Mouse (Mus musculus): ENCODE results near the gene Asb4. TPM values are rescaled to one million over a fixed set of nuclear protein-coding genes. Genes with fewer than 3 reads are reported as not detected.

Asb4 gene
- total RNA-seq, 2 experiments from 2014 or later: 6.1 to 10.6 TPM

DNA sequence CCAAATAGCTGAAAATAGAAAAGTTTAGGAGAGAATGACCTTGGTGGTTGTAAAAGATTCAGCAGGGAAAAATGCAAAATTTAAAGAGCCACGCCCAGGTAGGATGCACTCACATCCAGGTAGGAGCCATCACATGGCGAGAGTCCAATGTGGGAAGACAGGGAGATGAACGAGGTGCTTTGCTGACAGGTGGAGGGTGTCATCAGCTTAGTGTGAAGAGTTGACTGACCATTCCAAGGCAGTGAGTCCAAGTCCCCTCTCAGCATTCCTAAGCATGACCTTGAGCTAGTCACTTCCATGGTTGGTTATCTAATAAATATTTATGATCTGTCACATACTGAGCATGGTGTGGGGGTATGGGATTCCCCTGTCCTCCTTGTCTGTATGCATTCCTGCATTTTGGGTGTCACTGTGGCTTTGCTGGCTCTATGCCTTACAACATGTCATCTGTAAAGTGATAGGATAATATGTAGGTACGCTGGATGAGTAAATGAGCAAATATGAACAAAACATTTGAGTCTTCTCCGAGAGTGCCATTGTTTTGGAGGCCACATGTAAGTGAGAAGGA, 61.2 kb downstream of the Asb4 start:
- DNase-seq: no peak

DNA sequence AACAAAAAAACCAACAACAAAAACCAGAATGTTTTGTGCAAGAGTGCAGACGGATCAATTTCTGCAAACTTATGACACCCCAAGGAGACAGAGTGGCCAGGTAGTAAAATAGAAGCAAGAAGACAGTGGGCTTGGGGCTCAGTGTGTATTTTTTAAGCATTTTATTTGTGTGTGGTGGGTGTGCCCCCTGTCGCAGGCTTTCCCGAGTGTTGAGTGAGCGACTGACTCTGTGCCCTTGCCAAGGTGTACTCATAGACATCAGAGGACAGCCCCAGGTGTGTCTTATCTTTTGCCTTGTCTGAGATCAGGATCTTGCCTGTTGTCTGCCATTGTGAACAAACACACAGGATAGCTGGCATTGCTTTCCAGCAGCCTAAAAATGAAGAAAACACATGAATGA, 63.8 kb downstream of the Asb4 start:
- DNase-seq: no peak

DNA sequence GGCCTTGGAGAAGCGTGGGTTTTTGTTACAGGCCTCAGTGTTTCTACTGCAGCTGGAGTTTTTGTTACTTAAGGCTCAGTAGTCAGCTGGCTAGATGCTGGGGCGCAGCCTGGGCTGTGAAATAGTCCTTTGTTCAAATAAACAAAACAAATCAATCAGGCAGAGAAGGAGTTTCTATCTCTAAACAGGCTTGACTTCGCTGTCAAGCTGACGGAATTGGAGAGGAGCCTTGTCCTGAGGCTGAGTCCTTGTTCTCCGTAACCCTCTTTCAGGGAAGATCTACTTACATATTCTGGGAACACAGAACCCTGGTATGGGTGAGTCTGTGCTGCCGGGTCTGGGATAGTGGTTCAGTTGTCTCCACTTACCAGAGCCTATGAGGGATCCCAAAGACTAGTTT, 64.4 kb downstream of the Asb4 start:
- DNase-seq: no peak

DNA sequence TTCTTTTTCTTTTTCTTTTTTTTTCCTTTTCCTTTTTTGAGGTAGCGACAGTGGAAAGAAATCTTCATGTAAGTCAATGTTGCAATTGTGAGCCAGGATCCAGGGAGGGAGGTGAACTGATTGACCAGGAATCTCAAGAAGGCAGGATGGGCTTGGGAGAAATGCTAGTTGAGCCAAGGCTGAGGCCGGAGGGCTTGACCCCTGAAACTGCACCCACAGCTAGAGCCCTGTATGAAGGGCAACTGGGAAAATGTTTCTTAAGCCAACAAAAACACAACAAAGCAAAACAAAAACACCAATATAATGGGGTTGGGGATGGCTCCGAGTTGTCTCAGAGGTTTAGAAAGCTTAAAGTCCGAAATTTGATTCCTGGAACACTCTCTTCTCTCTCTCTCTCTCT, 65.2 kb downstream of the Asb4 start:
- no peak for DNase-seq

DNA sequence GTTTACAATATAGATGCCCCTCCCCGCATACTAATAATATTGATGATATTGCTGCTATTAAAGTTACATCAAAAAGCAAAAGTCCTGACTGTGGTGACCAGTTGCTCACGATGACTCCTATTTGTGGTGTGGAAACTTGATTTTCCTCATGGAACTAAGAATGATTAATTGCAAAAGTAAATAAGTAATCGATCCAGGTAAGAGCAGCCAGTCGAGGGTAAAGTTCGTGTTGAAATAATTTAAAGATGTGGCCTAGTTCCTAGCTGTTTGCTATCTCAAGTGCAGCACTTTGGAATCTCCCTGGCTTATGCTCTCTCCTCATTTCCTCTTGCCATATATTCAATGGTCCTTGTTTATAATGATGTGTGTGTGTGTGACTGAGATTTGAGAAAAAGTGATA, 66.7 kb downstream of the Asb4 start:
- DNase-seq: no peak

DNA sequence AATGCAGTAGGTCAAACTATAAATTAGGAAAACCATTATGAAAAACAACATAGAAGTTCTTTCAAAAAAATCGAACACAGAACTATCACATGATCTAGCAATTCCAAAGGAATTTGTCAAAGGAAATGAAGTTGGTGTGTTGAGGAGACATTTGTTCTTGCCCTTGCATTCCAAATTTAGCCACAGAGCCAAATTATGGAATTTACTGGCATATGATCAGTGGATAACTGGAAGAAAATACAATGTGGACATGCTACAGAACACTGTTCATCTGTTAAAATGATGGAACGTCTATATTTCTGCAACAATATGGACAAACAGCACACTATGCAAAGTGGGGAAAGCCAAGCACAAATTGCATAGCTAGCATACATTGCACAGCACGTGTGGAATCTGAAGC, 72.7 kb downstream of the Asb4 start:
- DNase-seq: no peak

DNA sequence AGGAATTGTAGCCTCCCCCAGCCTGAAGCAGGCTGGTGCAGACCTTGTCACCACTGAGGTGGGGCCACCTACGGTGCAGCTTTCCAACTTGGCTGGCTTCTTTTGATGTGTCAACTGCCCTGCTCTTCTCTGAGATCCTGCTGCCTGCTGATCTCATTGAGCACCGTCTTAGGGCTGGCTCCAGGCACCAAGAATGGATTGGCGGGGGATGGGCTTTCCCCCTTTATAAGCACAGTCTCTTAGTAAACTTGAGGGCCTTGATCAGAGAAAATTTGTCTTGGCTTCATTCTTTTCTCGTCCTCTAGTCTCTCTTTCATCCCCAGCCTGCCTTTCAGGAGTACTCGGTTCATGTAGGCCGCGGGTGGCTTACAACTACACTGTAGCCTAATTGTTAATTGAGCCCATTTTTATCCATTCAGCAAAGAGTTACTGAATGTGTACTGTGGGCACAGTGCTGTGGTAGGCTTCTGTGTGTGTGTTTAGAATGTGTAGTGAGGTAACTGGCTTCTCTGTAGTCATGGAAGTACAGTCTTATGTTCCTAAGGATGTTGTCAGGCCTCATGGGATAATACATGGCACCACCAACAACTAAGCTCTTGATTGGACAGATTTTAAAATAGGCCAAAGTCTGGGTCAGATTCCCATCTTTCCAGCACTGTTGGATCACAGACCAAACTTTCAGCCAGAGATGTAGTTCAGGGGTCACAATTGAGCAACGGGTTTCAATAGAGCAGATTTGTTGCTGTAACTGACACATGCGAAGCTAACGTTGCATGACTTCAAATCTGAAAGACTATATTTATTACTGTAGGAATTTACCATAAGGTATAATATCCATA, 87.5 kb downstream of the Asb4 start:
- no peak for DNase-seq

DNA sequence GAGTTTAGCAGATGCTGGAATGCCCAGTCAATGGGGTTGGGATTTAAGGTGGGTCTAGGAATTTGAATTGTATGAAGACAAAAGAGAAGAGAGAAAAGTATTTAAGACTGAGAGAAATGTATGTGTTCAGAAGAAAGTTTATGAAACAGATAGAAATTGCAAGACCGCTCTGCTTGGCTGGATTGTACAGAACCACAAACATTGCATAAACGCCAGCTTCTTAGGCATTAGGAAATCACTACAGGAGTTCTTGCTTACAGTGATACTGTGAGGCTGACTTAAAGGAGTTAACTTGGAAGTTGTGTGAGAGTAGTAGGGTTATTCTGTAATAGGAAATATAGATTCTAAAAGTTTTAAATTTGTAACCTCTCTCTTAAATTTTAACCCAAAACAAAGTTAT, 89.5 kb downstream of the Asb4 start:
- DNase-seq: no peak

DNA sequence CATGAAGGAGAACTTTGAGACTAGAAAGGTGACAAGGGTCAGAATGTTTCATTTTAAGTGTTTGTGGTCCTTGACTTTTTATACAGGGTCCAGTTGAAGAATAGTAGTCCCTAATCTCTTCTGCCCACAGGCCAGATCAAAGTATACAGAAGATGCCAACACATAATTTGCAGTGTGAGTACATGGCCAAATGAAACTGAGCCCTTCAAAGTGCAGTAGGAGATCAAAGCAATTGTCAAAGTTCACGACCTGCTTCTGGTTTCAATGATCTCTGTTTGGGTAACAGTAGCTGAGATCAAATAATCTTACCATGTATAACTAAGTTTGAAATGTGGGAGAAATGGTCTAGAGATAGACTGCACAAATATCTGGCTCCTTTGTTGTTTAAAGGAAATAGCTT, 90.8 kb downstream of the Asb4 start:
- no peak for DNase-seq

DNA sequence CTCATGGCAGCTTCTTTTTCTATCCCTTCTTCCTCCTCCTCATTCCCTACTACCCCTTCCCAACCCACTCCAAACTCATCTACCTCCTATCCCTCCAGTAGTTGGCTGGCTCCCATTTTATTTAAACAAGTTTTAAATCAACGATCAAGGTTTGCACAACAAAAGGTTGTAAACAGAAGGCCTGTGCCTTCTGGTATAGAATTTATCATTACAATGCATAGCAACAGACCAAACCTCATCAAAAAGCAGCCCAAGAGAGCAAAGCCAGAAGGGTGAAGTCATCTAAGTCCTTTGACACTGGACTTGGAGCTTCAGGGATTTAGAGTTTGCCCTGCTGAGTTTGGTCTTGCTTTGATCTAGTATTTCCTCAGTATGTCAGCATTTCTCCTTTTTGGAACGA, 97.9 kb downstream of the Asb4 start:
- DNase-seq: no peak

DNA sequence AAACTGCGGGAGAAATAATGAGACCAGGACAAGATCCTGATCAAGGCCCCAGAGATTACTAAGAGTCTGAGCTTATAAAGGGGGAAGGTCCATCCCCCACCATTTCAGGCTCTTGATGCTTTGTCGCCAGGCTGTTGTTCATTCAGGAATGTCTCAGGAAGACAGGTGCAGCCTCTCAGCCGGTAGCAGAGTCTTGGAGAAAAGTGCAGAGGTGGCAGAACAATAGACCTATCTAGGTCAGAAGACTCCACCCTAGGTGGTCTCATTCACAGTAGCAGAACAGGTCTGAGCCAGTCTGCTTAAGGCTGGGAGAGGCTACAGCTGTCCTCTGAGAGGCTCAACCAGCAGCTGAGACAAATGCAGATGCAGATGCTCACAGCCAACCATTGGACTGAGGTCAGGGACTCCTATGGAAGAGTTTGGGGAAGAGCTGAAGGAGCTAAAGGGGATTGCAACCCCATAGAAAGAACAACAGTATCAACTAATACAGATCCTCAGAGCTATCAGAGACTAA, 99.1 kb downstream of the Asb4 start:
- no peak for DNase-seq

Other genes starting within 250 kb of the Asb4 start
- under 1 TPM in 1 of 2 experiments, not detected in 1; 0.29 TPM for gene Pon1, start 189.4 kb upstream of the Asb4 start, total RNA-seq (2021)
- gene Pon3, start 127.1 kb upstream of the Asb4 start, total RNA-seq (2021): 10 to 100 TPM; 33.8 to 34.1 TPM
- gene Pon2, start 84.9 kb upstream of the Asb4 start, total RNA-seq (2021): 10 to 100 TPM; 14.8 to 17.5 TPM
- 1,000 to 10,000 TPM; 1,129 to 1,477 TPM for gene Pdk4, start 112.9 kb downstream of the Asb4 start, total RNA-seq (2021)